Mouse (Mus musculus) bone marrow macrophage, adult 2 months (primary cell): ENCODE measurements at regions not wholly inside any gene's neighbourhood (a gene's known extent, or its start where the extent isn't known, plus 50 kb on each side); places are given as distances from the start of the nearest gene placed in this dataset.

ENCODE experiments used
- CTCF ChIP-seq: IDR thresholded peaks from 2 replicates; pipeline ENCODE4 v1.5.1; 2012; ENCODE audit warnings: low read depth, mild to moderate bottlenecking, low read length, moderate library complexity
- POLR2A ChIP-seq: IDR thresholded peaks from 2 replicates; pipeline ENCODE4 v1.6.1; 2012; ENCODE audit warnings: mild to moderate bottlenecking, low read depth, low read length, borderline replicate concordance

- TF ChIP-seq CTCF: no peak
- no peak for TF ChIP-seq POLR2A
Measured at GRCm38 (mm10) chr15:63286026-63286425, 559.0 kb downstream of the Gsdmc2 start.
